Mouse (Mus musculus) CH12.LX (cell line): ENCODE data around the gene Immt. TPM values are rescaled to one million over a fixed set of nuclear protein-coding genes. Genes with fewer than 3 reads are reported as not detected.

Experiments used
- DNase-seq: peaks from one replicate; pipeline ENCODE4 v3.0.0-alpha.2; 2013; ENCODE audit errors: extremely low read depth
- H3K27ac ChIP-seq: 2 replicates; pipeline ENCODE4 v1.5.1; 2012; ENCODE audit warnings: low read depth, mild to moderate bottlenecking, control low read depth, moderate library complexity; ENCODE audit not compliant: insufficient read depth
- H3K27me3 ChIP-seq: replicated peaks from 2 replicates; pipeline ENCODE3; 2012; ENCODE audit warnings: inconsistent platforms
- H3K36me3 ChIP-seq, 2 experiments: replicated peaks in 1 of 2; 2 replicates each; pipeline versions ENCODE3 to v1.6.1; 2012; ENCODE audit warnings: inconsistent platforms in 1 of 2, low read length in 1 of 2, mild to moderate bottlenecking in 1 of 2, mixed read lengths in 1 of 2, moderate library complexity in 1 of 2; ENCODE audit not compliant: control insufficient read depth in 1 of 2, insufficient read depth in 1 of 2
- H3K4me1 ChIP-seq, 2 experiments: 2 replicates each; pipeline ENCODE4 v1.6.1; 2012; ENCODE audit warnings: inconsistent platforms in 1 of 2, moderate library complexity in 1 of 2; ENCODE audit not compliant: insufficient read depth in 2 of 2, control insufficient read depth in 1 of 2
- H3K4me2 ChIP-seq: 2 replicates; pipeline ENCODE4 v1.6.1; 2012; ENCODE audit warnings: low read depth, mild to moderate bottlenecking, control low read depth; ENCODE audit not compliant: poor library complexity, insufficient read depth, severe bottlenecking
- H3K4me3 ChIP-seq, 3 experiments: fragments of 150-350 bp in 1 of 3; sonication (generic) in 1 of 3; replicated peaks in 1 of 3; 2 replicates each; pipeline versions ENCODE3 to v1.5.1; 2011 to 2012; ENCODE audit warnings: low read depth in 2 of 3, low read length in 2 of 3, mild to moderate bottlenecking in 2 of 3, moderate library complexity in 2 of 3, control low read depth in 1 of 3, improper control_type of control experiment in 1 of 3, inconsistent platforms in 1 of 3, mixed read lengths in 1 of 3; ENCODE audit not compliant: poor library complexity in 1 of 3
- H3K79me2 ChIP-seq: replicated peaks from 2 replicates; pipeline ENCODE4 v1.6.1; 2012; ENCODE audit warnings: mild to moderate bottlenecking, moderate library complexity; ENCODE audit not compliant: control insufficient read depth, poor library complexity, insufficient read depth, severe bottlenecking; ENCODE audit errors: extremely low read depth
- H3K9ac ChIP-seq: 2 replicates; pipeline ENCODE4 v1.6.1; 2012; ENCODE audit warnings: low read depth, mild to moderate bottlenecking, control low read depth, moderate library complexity; ENCODE audit not compliant: insufficient read depth
- H3K9me3 ChIP-seq: replicated peaks from 2 replicates; pipeline ENCODE3; 2012; ENCODE audit warnings: low read length, inconsistent platforms, mixed read lengths
- BHLHE40 ChIP-seq: IDR thresholded peaks from 2 replicates; pipeline ENCODE4 v1.6.1; 2011; ENCODE audit warnings: mild to moderate bottlenecking, low read depth, low read length, improper control_type of control experiment
- CHD1 ChIP-seq: IDR thresholded peaks from 2 replicates; pipeline ENCODE4 v1.6.1; 2012; ENCODE audit warnings: low read depth, low read length, improper control_type of control experiment, inconsistent platforms
- CHD2 ChIP-seq: IDR thresholded peaks from 2 replicates; pipeline ENCODE4 v1.6.1; 2011; ENCODE audit warnings: low read length, improper control_type of control experiment
- CTCF ChIP-seq, 2 experiments: IDR thresholded peaks in 1 of 2; conservative IDR thresholded peaks in 1 of 2; 2 replicates each; pipeline ENCODE4 v1.5.1; 2011 to 2012; ENCODE audit warnings: low read depth in 2 of 2, low read length in 2 of 2, improper control_type of control experiment in 1 of 2, inconsistent platforms in 1 of 2, mild to moderate bottlenecking in 1 of 2, moderate library complexity in 1 of 2
- E2F4 ChIP-seq: IDR thresholded peaks from 2 replicates; pipeline ENCODE4 v1.6.1; 2011; ENCODE audit warnings: low read depth, low read length, improper control_type of control experiment; ENCODE audit not compliant: insufficient replicate concordance
- ELF1 ChIP-seq: IDR thresholded peaks from 2 replicates; pipeline ENCODE4 v1.6.1; 2014; ENCODE audit warnings: low read depth, mild to moderate bottlenecking, inconsistent platforms, low read length, improper control_type of control experiment
- EP300 ChIP-seq: IDR thresholded peaks from 2 replicates; pipeline ENCODE4 v1.6.1; 2011; ENCODE audit warnings: low read length, improper control_type of control experiment
- ETS1 ChIP-seq: conservative IDR thresholded peaks from 2 replicates; pipeline ENCODE4 v1.6.1; 2012; ENCODE audit warnings: low read depth, mild to moderate bottlenecking, inconsistent platforms, low read length, improper control_type of control experiment, moderate library complexity
- GABPA ChIP-seq: IDR thresholded peaks from 2 replicates; pipeline ENCODE4 v1.6.1; 2012; ENCODE audit warnings: low read depth, low read length, improper control_type of control experiment, inconsistent platforms; ENCODE audit not compliant: insufficient replicate concordance
- HCFC1 ChIP-seq: IDR thresholded peaks from 2 replicates; pipeline ENCODE4 v1.6.1; 2012; ENCODE audit warnings: low read depth, mild to moderate bottlenecking, inconsistent platforms, low read length, improper control_type of control experiment
- IRF4 ChIP-seq: IDR thresholded peaks from 2 replicates; pipeline ENCODE4 v1.6.1; 2014; ENCODE audit warnings: low read depth, mild to moderate bottlenecking, inconsistent platforms, low read length, improper control_type of control experiment
- JUN ChIP-seq: IDR thresholded peaks from 2 replicates; pipeline ENCODE4 v1.6.1; 2011; ENCODE audit warnings: low read depth, mild to moderate bottlenecking, low read length, improper control_type of control experiment, moderate library complexity; ENCODE audit not compliant: insufficient read depth
- JUND ChIP-seq: conservative IDR thresholded peaks from 2 replicates; pipeline ENCODE4 v1.6.1; 2011; ENCODE audit warnings: low read depth, low read length, improper control_type of control experiment
- KAT2A ChIP-seq: IDR thresholded peaks from 2 replicates; pipeline ENCODE4 v1.6.1; 2012; ENCODE audit warnings: low read length, improper control_type of control experiment, inconsistent platforms; ENCODE audit not compliant: insufficient replicate concordance
- MAFK ChIP-seq: IDR thresholded peaks from 2 replicates; pipeline ENCODE4 v1.6.1; 2011; ENCODE audit warnings: low read length, improper control_type of control experiment; ENCODE audit not compliant: insufficient replicate concordance
- MAX ChIP-seq: IDR thresholded peaks from 2 replicates; pipeline ENCODE4 v1.6.1; 2011; ENCODE audit warnings: low read length, improper control_type of control experiment
- MAZ ChIP-seq: IDR thresholded peaks from 2 replicates; pipeline ENCODE4 v1.6.1; 2012; ENCODE audit warnings: low read depth, mild to moderate bottlenecking, inconsistent platforms, low read length, improper control_type of control experiment, moderate library complexity
- MEF2A ChIP-seq: IDR thresholded peaks from 2 replicates; pipeline ENCODE4 v1.6.1; 2014; ENCODE audit warnings: low read depth, mild to moderate bottlenecking, inconsistent platforms, low read length, improper control_type of control experiment, borderline replicate concordance
- MXI1 ChIP-seq: IDR thresholded peaks from 2 replicates; pipeline ENCODE4 v1.6.1; 2011; ENCODE audit warnings: mild to moderate bottlenecking, low read depth, low read length, improper control_type of control experiment
- MYC ChIP-seq: IDR thresholded peaks from 2 replicates; pipeline ENCODE4 v1.6.1; 2011; ENCODE audit warnings: low read depth, mild to moderate bottlenecking, improper control_type of control experiment, low read length
- NELFE ChIP-seq: IDR thresholded peaks from 2 replicates; pipeline ENCODE4 v1.6.1; 2011; ENCODE audit warnings: low read depth, low read length, improper control_type of control experiment
- NRF1 ChIP-seq: IDR thresholded peaks from 2 replicates; pipeline ENCODE4 v1.6.1; 2014; ENCODE audit warnings: low read depth, mild to moderate bottlenecking, inconsistent platforms, low read length, improper control_type of control experiment, moderate library complexity
- PAX5 ChIP-seq: IDR thresholded peaks from 2 replicates; pipeline ENCODE4 v1.6.1; 2012; ENCODE audit warnings: low read length, inconsistent platforms, mixed read lengths
- POLR2A ChIP-seq: IDR thresholded peaks from 2 replicates; pipeline ENCODE4 v1.6.1; 2011; ENCODE audit warnings: low read depth, mild to moderate bottlenecking, improper control_type of control experiment, low read length
- POLR2AphosphoS2 ChIP-seq: IDR thresholded peaks from 2 replicates; pipeline ENCODE4 v1.6.1; 2011; ENCODE audit warnings: low read depth, low read length, improper control_type of control experiment
- RAD21 ChIP-seq: IDR thresholded peaks from 2 replicates; pipeline ENCODE4 v1.6.1; 2011; ENCODE audit warnings: low read depth, mild to moderate bottlenecking, low read length, improper control_type of control experiment, moderate library complexity
- RCOR1 ChIP-seq: conservative IDR thresholded peaks from 2 replicates; pipeline ENCODE4 v1.6.1; 2012; ENCODE audit warnings: low read depth, mild to moderate bottlenecking, inconsistent platforms, low read length, improper control_type of control experiment
- SIN3A ChIP-seq: IDR thresholded peaks from 2 replicates; pipeline ENCODE4 v1.6.1; 2012; ENCODE audit warnings: low read length, improper control_type of control experiment, inconsistent platforms
- SMC3 ChIP-seq: IDR thresholded peaks from 2 replicates; pipeline ENCODE4 v1.6.1; 2011; ENCODE audit warnings: low read depth, low read length, improper control_type of control experiment
- TBP ChIP-seq: conservative IDR thresholded peaks from 2 replicates; pipeline ENCODE4 v1.6.1; 2011; ENCODE audit warnings: low read depth, low read length, improper control_type of control experiment
- TCF12 ChIP-seq: IDR thresholded peaks from 2 replicates; pipeline ENCODE4 v1.6.1; 2014; ENCODE audit warnings: low read depth, mild to moderate bottlenecking, inconsistent platforms, low read length, improper control_type of control experiment
- UBTF ChIP-seq: IDR thresholded peaks from 2 replicates; pipeline ENCODE4 v1.6.1; 2012; ENCODE audit warnings: low read depth, mild to moderate bottlenecking, inconsistent platforms, low read length, improper control_type of control experiment, moderate library complexity
- USF1 ChIP-seq: IDR thresholded peaks from 2 replicates; pipeline ENCODE4 v1.6.1; 2014; ENCODE audit warnings: low read depth, mild to moderate bottlenecking, inconsistent platforms, low read length, improper control_type of control experiment
- USF2 ChIP-seq: conservative IDR thresholded peaks from 2 replicates; pipeline ENCODE4 v1.6.1; 2011; ENCODE audit warnings: low read depth, low read length, improper control_type of control experiment
- ZC3H11A ChIP-seq: IDR thresholded peaks from 2 replicates; pipeline ENCODE4 v1.6.1; 2012; ENCODE audit warnings: low read depth, mild to moderate bottlenecking, inconsistent platforms, low read length, improper control_type of control experiment
- ZKSCAN1 ChIP-seq: IDR thresholded peaks from 2 replicates; pipeline ENCODE4 v1.6.1; 2012; ENCODE audit warnings: low read depth, inconsistent platforms, low read length, improper control_type of control experiment, borderline replicate concordance
- ZMIZ1 ChIP-seq: IDR thresholded peaks from 2 replicates; pipeline ENCODE4 v1.6.1; 2012; ENCODE audit warnings: low read depth, mild to moderate bottlenecking, inconsistent platforms, low read length, improper control_type of control experiment
- ZNF384 ChIP-seq: IDR thresholded peaks from 2 replicates; pipeline ENCODE4 v1.6.1; 2012; ENCODE audit warnings: low read depth, low read length, improper control_type of control experiment, inconsistent platforms
- dilution Hi-C: fragments of 300-500 bp; cut with MboI; formaldehyde crosslinking; loops from 2 replicates; pipeline ENCODE4 v1.14.3; 2020; ENCODE audit warnings: low sequenced_read_pairs; ENCODE audit not compliant: extremely low pct_unique_long_range_greater_than_20kb, extremely low pct_ligation_motif_present
- in situ Hi-C: fragments of 300-500 bp; cut with MboI; formaldehyde crosslinking; loops from 3 replicates; pipeline ENCODE4 v1.14.3; 2019; ENCODE audit warnings: low sequenced_read_pairs, low pct_ligation_motif_present, low pct_unique_long_range_greater_than_20kb, mixed read lengths
- polyA plus RNA-seq: library from polyadenylated mRNA; unstranded; fragments of >175 nt; gene quantifications from 2 replicates; pipeline ENCODE4 v1.2.1, GENCODE M21; 2012; ENCODE audit warnings: low read depth; ENCODE audit not compliant: insufficient read length
- total RNA-seq, 2 experiments: library from RNA; depleted of rRNA; stranded (reverse); fragments of 300-350 nt in 1 of 2; fragments of >200 nt in 1 of 2; gene quantifications; 2 replicates each; pipeline ENCODE4 v1.2.3; 2012 to 2014

Immt gene
- total and polyA plus RNA-seq, 3 experiments: 97.5 to 161 (median 156) TPM

- in situ Hi-C loops: no loop called here
- dilution Hi-C loops: no loop called here
- H3K27ac ChIP-seq: peak within 1 kb of the TSS; percentile 66
Observed at GRCm38 (mm10) chr6:71908481-71909381, 77.6 kb downstream of the Immt start, which contains the start of the genes Ptcd3 and Polr1a. Gene Ptcd3 (minus strand): TSS chr6:71908750. Gene Polr1a (plus strand): TSS chr6:71909053.

GRCm38 (mm10) chr6:71909384-71909783, 78.3 kb downstream of the Immt start:
- H3K9me3 ChIP-seq: no peaks in the 10 kb centered on the region
- H3K79me2 ChIP-seq: peaks cover 74% of the 10 kb centered on the region
- no peak overlapping the region for H3K27ac ChIP-seq
- H3K4me1 ChIP-seq: peaks cover 12 to 48% of the 10 kb centered on the region in 2 experiments
- dilution Hi-C loops: no loop called here
- peaks cover 20 to 57% of the 10 kb centered on the region in 2 experiments for H3K36me3 ChIP-seq
- TF ChIP-seq NELFE (no peak), ZKSCAN1 (no peak), MAX (no peak; the same call in 1 of the 2 replicates), RCOR1 (no peak), PAX5 (no peak), ELF1 (no peak), CTCF (conservative IDR thresholded peaks at IDR 0.05 in 1 of 2, IDR thresholded peaks at IDR 0.05 in 1 of 2; ENCODE audit: low read depth in 2 of 2, low read length in 2 of 2) (no peak), JUND (no peak), EP300 (no peak), JUN (no peak), POLR2AphosphoS2 (no peak), TBP (no peak)
- TF ChIP-seq, all 38 proteins: peak for 0
- no peaks in the 10 kb centered on the region for H3K27me3 ChIP-seq
- peak overlapping the region; percentile 84 for H3K9ac ChIP-seq
- DNase-seq: no peak
- in situ Hi-C loops: no loop called here
- H3K4me2 ChIP-seq: peak overlapping the region; percentile 81
- H3K4me3 ChIP-seq: peak overlapping the region; percentile 63 to 86 (median 65)

More at GRCm38 (mm10) chr6:71908481-71909381, 77.6 kb downstream of the Immt start, which contains the start of the genes Ptcd3 and Polr1a:
- Histone ChIP-seq H3K9ac (peak within 1 kb of the TSS; percentile 84), H3K79me2 (peaks cover 80% of the 10 kb centered on the region), H3K4me1 (peaks cover 12 to 48% of the 10 kb centered on the region in 2 experiments), H3K9me3 (no peaks in the 10 kb centered on the region), H3K36me3 (peaks cover 25 to 57% of the 10 kb centered on the region in 2 experiments), H3K27me3 (no peaks in the 10 kb centered on the region), H3K4me3 (peak within 1 kb of the TSS; percentile 63 to 91 (median 65)), H3K4me2 (peak within 1 kb of the TSS; percentile 81)
- peak; percentile 92 for DNase-seq
- TF ChIP-seq ETS1 (no peak), JUND (0 out of 2 replicates have a peak, but pooled peaks have one; percentile 29), PAX5 (no peak), EP300 (no peak), E2F4 (no peak), POLR2AphosphoS2 (peak; percentile 89; the same call in 1 of the 2 replicates), NELFE (peak; percentile 88), CHD2 (peak; percentile 57), RCOR1 (peak; percentile 44; the same call in 1 of the 2 replicates), MXI1 (peak; percentile 91), ZNF384 (no peak), TCF12 (peak; percentile 88), UBTF (no peak), USF1 (no peak), CHD1 (peak; percentile 100), HCFC1 (peak; percentile 77), ZC3H11A (no peak), JUN (no peak), NRF1 (peak; percentile 94), ELF1 (0 out of 2 replicates have a peak, but pooled peaks have one; percentile 14), IRF4 (no peak), ZKSCAN1 (no peak), MAFK (0 out of 2 replicates have a peak, but pooled peaks have one; percentile 38), MYC (peak; percentile 89), TBP (peak; percentile 83), BHLHE40 (peak; percentile 17; the same call in 1 of the 2 replicates), ZMIZ1 (peak; percentile 88), POLR2A (peak; percentile 96), MEF2A (peak; percentile 36; the same call in 1 of the 2 replicates), RAD21 (no peak), KAT2A (peak; percentile 81; the same call in 1 of the 2 replicates), SMC3 (no peak), MAZ (0 out of 2 replicates have a peak, but pooled peaks have one; percentile 7), GABPA (no peak; the same call in 1 of the 2 replicates), USF2 (no peak), MAX (peak; percentile 81), CTCF (conservative IDR thresholded peaks at IDR 0.05 in 1 of 2, IDR thresholded peaks at IDR 0.05 in 1 of 2; ENCODE audit: low read depth in 2 of 2, low read length in 2 of 2) (no peak), SIN3A (peak; percentile 89)
